Mouse (Mus musculus) liver, postnatal 0 days (tissue): ENCODE results near the gene Sulf2.

Experiments
- CTCF ChIP-seq: sonication (generic); IDR thresholded peaks from 2 replicates; pipeline ENCODE4 v1.5.1; 2016; ENCODE audit warnings: antibody characterized with exemption, low read depth
- EP300 ChIP-seq: IDR thresholded peaks from 2 replicates; pipeline ENCODE4 v1.6.1; 2016; ENCODE audit warnings: antibody characterized with exemption, low read depth, mild to moderate bottlenecking

DNA sequence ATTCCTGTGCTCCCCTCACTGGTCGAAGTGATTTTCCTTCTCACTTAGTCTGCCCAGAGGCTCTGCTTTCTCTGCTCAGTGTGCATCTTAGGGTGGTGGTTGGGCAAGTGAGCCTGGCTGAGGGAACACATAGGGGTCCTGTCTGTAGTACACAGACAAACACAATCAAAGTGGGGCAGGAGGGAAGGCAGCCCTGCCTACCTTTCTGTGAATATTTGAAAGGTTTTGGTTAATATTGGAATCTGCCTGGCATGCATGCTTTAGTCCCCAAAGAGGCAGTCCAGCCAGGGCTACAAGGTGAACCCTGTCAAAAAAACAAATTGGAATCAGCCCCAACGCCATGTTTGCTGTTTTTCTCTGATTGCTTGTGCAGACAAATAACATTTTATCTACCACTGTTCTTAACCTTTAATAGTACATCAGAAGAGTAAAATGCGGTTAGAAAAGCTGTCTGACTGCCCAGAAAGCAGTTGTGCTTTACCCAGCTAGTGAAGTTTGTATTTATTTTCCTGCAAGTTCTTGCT, 120.4 kb downstream of the Sulf2 start:
- TF ChIP-seq CTCF (no peak), EP300 (no peak)
